In the genomic region with DNA sequence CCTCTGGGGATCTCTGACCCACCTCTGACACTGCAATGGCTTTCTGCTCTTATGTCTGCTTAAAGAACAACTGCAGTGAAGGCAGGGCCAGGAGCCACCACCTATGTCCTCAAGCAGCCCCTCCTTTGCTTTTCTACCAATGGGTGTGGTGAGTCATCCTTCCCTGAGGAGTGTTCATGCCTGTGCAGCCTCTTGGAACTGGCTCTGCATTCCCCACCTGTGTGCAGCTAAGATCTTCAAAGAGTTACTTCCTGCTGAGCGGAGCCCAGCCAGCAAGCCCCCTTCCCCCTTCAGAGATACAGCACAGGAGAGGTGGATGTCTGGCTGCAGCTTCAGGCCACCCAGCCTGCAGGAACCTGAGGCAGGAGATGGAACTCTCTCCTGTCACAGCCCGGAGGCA, we compare ENCODE assay signal across 13 mouse cellular contexts.
DNase-seq lines count a peak whose midpoint lies in the region; ATAC-seq and TF ChIP-seq lines count a peak whose summit lies in the region.
"Had no signal": no experiment of that assay in that cellular context is flagged by ENCODE, and none has a peak within 500 bp of the region (broad histone marks: within the 10 kb centered on the region; RNA-seq: fewer than 3 reads in every experiment).

No protein-coding gene starts in this region.

- peaks cover 18% of the 10 kb centered on the region for H3K4me1 ChIP-seq in hindbrain, embryonic 13.5 days (replicated peaks)
- peaks cover 17% of the 10 kb centered on the region for H3K4me1 ChIP-seq in hindbrain, embryonic 10.5 days (replicated peaks)
- H3K4me1 ChIP-seq in lung, embryonic 14.5 days (ENCODE audit: insufficient read depth) = no peaks in the 10 kb centered on the region
- H3K4me1 ChIP-seq in ES-E14 (ENCODE audit: control insufficient read depth in 2 of 2, insufficient read depth in 2 of 2, low read length in 2 of 2, poor library complexity in 1 of 2) = peaks cover 0 to 4% of the 10 kb centered on the region in 2 experiments; a peak in 1 of 4 replicates
- no peaks in the 10 kb centered on the region for H3K4me1 ChIP-seq in limb, embryonic 14.5 days (ENCODE audit: control insufficient read depth, insufficient read depth, low read length)

- H3K4me2 ChIP-seq in hindbrain, embryonic 13.5 days = no peak overlapping the region
- no peak overlapping the region for H3K4me2 ChIP-seq in lung, embryonic 14.5 days
- H3K4me2 ChIP-seq in limb, embryonic 14.5 days (replicated peaks; ENCODE audit: low read depth, low read length, severe bottlenecking) = no peak overlapping the region
- H3K4me2 ChIP-seq: forebrain, embryonic 13.5 days; heart, embryonic 15.5 days; midbrain, embryonic 12.5 days had no signal

- in situ Hi-C loops in ES-E14 (cut with MboI; ENCODE audit: low sequenced_read_pairs in 2 of 2, unreplicated experiment in 2 of 2) = no loop called here

- no peaks in the 10 kb centered on the region for H3K9me3 ChIP-seq in hindbrain, embryonic 13.5 days
- H3K9me3 ChIP-seq in hindbrain, embryonic 10.5 days = no peaks in the 10 kb centered on the region
- H3K9me3 ChIP-seq in lung, embryonic 14.5 days (ENCODE audit: low read depth, low read length) = no peaks in the 10 kb centered on the region
- H3K9me3 ChIP-seq in ES-E14 (ENCODE audit: control insufficient read depth, insufficient read depth, low read depth, low read length) = no peaks in the 10 kb centered on the region
- H3K9me3 ChIP-seq in limb, embryonic 14.5 days (ENCODE audit: control insufficient read depth, low read length) = no peaks in the 10 kb centered on the region
- H3K9me3 ChIP-seq: forebrain, embryonic 13.5 days; heart, embryonic 15.5 days; midbrain, embryonic 12.5 days had no signal

- DNase-seq in hindbrain, embryonic 10.5 days (ENCODE audit: low spot score) = no peak
- DNase-seq in lung, embryonic 14.5 days = peak; percentile 31
- DNase-seq in lung, postnatal 14 days = no peak
- peak; percentile 56 for DNase-seq in ES-E14 (ENCODE audit: low read depth, low spot score)
- peak; percentile 10 for DNase-seq in limb, embryonic 14.5 days (ENCODE audit: low spot score)
- no peak for DNase-seq in T-cell, adult 2 months (ENCODE audit: low spot score)
- DNase-seq in adrenal gland, adult 2 months = no peak
- DNase-seq: kidney, adult 11 months; thymus, adult 2 months had no signal

- no peak overlapping the region for H3K27ac ChIP-seq in hindbrain, embryonic 13.5 days
- H3K27ac ChIP-seq in hindbrain, embryonic 10.5 days = no peak overlapping the region; the same call in 1 of the 2 replicates
- no peak overlapping the region for H3K27ac ChIP-seq in lung, embryonic 14.5 days (ENCODE audit: low read depth)
- H3K27ac ChIP-seq in ES-E14 (ENCODE audit: insufficient read depth, low read depth, low read length, poor library complexity, severe bottlenecking) = no peak overlapping the region
- no peak overlapping the region for H3K27ac ChIP-seq in limb, embryonic 14.5 days (replicated peaks; ENCODE audit: low read depth, low read length)
- H3K27ac ChIP-seq: forebrain, embryonic 13.5 days; heart, embryonic 15.5 days; midbrain, embryonic 12.5 days had no signal

- WGBS in hindbrain, embryonic 13.5 days = 77% methylated on average over 2 of the region's 2 CpGs
- 47% methylated on average over 2 of the region's 2 CpGs for WGBS in hindbrain, embryonic 10.5 days
- 28% methylated on average over 2 of the region's 2 CpGs for WGBS in lung, embryonic 14.5 days
- 39% methylated on average over 2 of the region's 2 CpGs for WGBS in limb, embryonic 14.5 days

- 0 out of 2 replicates have a peak overlapping the region, but pooled peaks have one; percentile 25 for H3K9ac ChIP-seq in hindbrain, embryonic 13.5 days
- H3K9ac ChIP-seq in lung, embryonic 14.5 days = no peak overlapping the region
- H3K9ac ChIP-seq in ES-E14 (ENCODE audit: insufficient read depth, low read depth, low read length, poor library complexity, severe bottlenecking) = no peak overlapping the region
- no peak overlapping the region for H3K9ac ChIP-seq in limb, embryonic 14.5 days (ENCODE audit: low read depth, low read length, severe bottlenecking)
- H3K9ac ChIP-seq: forebrain, embryonic 13.5 days; heart, embryonic 15.5 days; midbrain, embryonic 12.5 days had no signal

- no peaks in the 10 kb centered on the region; the same call in 1 of the 2 replicates for H3K27me3 ChIP-seq in hindbrain, embryonic 13.5 days
- no peaks in the 10 kb centered on the region for H3K27me3 ChIP-seq in hindbrain, embryonic 10.5 days (ENCODE audit: insufficient read depth, poor library complexity, severe bottlenecking)
- no peaks in the 10 kb centered on the region for H3K27me3 ChIP-seq in lung, embryonic 14.5 days (ENCODE audit: insufficient read depth, low read length)
- H3K27me3 ChIP-seq in limb, embryonic 14.5 days (ENCODE audit: control insufficient read depth, insufficient read depth, low read length) = no peaks in the 10 kb centered on the region
- H3K27me3 ChIP-seq: heart, embryonic 15.5 days had no signal

- no peak for TF ChIP-seq POLR2A in limb, embryonic 14.5 days (IDR thresholded peaks at IDR 0.05; ENCODE audit: borderline replicate concordance, extremely low read depth, insufficient read depth, insufficient read length)

- no peak for TF ChIP-seq CTCF in lung, embryonic 14.5 days (IDR thresholded peaks at IDR 0.05; ENCODE audit: low read depth)

- H3K4me3 ChIP-seq in hindbrain, embryonic 13.5 days = no peak overlapping the region
- H3K4me3 ChIP-seq in hindbrain, embryonic 10.5 days = no peak overlapping the region
- H3K4me3 ChIP-seq in lung, embryonic 14.5 days (ENCODE audit: low read depth, low read length) = no peak overlapping the region
- H3K4me3 ChIP-seq in ES-E14 (ENCODE audit: insufficient read depth in 1 of 2, low read depth in 1 of 2, low read length in 2 of 2, poor library complexity in 1 of 2, severe bottlenecking in 1 of 2) = no peak overlapping the region
- H3K4me3 ChIP-seq in limb, embryonic 14.5 days (replicated peaks; ENCODE audit: low read length) = no peak overlapping the region
- H3K4me3 ChIP-seq: forebrain, embryonic 13.5 days; heart, embryonic 15.5 days; midbrain, embryonic 12.5 days had no signal

- ATAC-seq in hindbrain, embryonic 13.5 days (ENCODE audit: low FRiP score) = no peak
- ATAC-seq in lung, embryonic 14.5 days (ENCODE audit: insufficient read depth) = peak; percentile 84; the same call in 1 of the 2 replicates
- no peak for ATAC-seq in limb, embryonic 14.5 days (ENCODE audit: low FRiP score, low read depth)
- ATAC-seq: forebrain, embryonic 13.5 days had no signal

- no peaks in the 10 kb centered on the region for H3K36me3 ChIP-seq in hindbrain, embryonic 13.5 days
- no peaks in the 10 kb centered on the region for H3K36me3 ChIP-seq in hindbrain, embryonic 10.5 days
- no peaks in the 10 kb centered on the region for H3K36me3 ChIP-seq in lung, embryonic 14.5 days (ENCODE audit: insufficient read depth)
- H3K36me3 ChIP-seq in ES-E14 (ENCODE audit: control insufficient read depth, insufficient read depth, low read length, poor library complexity, severe bottlenecking) = no peaks in the 10 kb centered on the region
- H3K36me3 ChIP-seq in limb, embryonic 14.5 days (ENCODE audit: control insufficient read depth, insufficient read depth, low read length) = no peaks in the 10 kb centered on the region
- H3K36me3 ChIP-seq: heart, embryonic 15.5 days; midbrain, embryonic 12.5 days had no signal

TF ChIP-seq in ES-E14, 5 proteins besides CTCF, POLR2A, EP300 and RAD21:
- TF ChIP-seq ZNF384 (IDR thresholded peaks at IDR 0.05; ENCODE audit: low read depth, low read length) = no peak
- no peak for TF ChIP-seq CHD2 (IDR thresholded peaks at IDR 0.05; ENCODE audit: low read depth, low read length)
- no peak for TF ChIP-seq MAFK (IDR thresholded peaks at IDR 0.05; ENCODE audit: insufficient read depth, low read depth, low read length)

Comparison
In these comparisons a context has a peak if more than half of its experiments do, and no peak if none do; other contexts are left out.
1. DNase-seq: peak in lung, embryonic 14.5 days (single experiment), ES-E14 (single experiment) and limb, embryonic 14.5 days (single experiment); none in hindbrain, embryonic 10.5 days (single experiment), lung, postnatal 14 days (single experiment), T-cell, adult 2 months (single experiment) and adrenal gland, adult 2 months (single experiment).